Mouse (Mus musculus) olfactory bulb, adult 2 months (tissue): ENCODE results near the gene Odf2.

Source experiments
- CTCF ChIP-seq: fragments of 200-500 bp; IDR thresholded peaks from 2 replicates; pipeline ENCODE4 v1.5.1; 2012; ENCODE audit warnings: low read depth, mild to moderate bottlenecking, low read length, moderate library complexity; ENCODE audit not compliant: insufficient read depth
- POLR2A ChIP-seq: fragments of 200-500 bp; IDR thresholded peaks from 2 replicates; pipeline ENCODE4 v1.6.1; 2012; ENCODE audit warnings: mild to moderate bottlenecking, low read depth, low read length, moderate library complexity; ENCODE audit not compliant: insufficient read depth

- TF ChIP-seq POLR2A (no peak), CTCF (no peak)
These were observed 21.0 kb downstream of the Odf2 start for GRCm38 (mm10) chr2:29910042-29910441.
